Mouse (Mus musculus): ENCODE measurements around the gene Ifi211. TPM values are rescaled to one million over a fixed set of nuclear protein-coding genes. Genes with fewer than 3 reads are reported as not detected.
"Not testable (repeated sequence)": the region's sequence is repeated elsewhere in the genome, so short reads cannot be mapped to it uniquely, and the experiment has no call there.

Ifi211 gene
- polyA plus RNA-seq, 1 experiment: 104 TPM

DNA sequence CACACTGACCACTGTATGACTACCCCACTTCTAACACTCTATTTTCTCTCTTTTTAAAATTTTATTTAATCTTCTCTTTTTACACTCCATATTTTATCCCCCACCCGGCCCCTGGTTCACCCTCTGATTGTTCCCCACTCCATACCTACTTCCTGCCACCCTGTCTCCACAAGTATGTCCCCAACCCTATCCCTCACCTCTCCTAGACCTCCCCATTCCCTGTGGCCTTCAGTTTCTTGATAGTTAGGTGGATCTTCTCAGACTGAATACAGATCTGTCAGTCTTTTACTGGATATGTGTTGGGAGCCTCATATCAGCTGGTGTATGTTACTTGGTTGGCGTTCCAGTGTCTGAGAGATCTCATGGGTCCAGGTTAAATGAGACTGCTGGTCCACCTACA lies 1.7 kb upstream of the Ifi211 start:
- no peak overlapping the region for H3K4me3 ChIP-seq (ENCODE audit: insufficient read depth, low read length)
- H3K27ac ChIP-seq (ENCODE audit: insufficient read depth, low read depth, low read length): no peak overlapping the region
- peaks cover 2% of the 10 kb centered on the region; the same call in 1 of the 2 replicates for H3K4me1 ChIP-seq (ENCODE audit: control insufficient read depth, insufficient read depth, low read length)
- no peak for TF ChIP-seq POLR2A (IDR thresholded peaks at IDR 0.05; ENCODE audit: borderline replicate concordance, low read depth, low read length)
- TF ChIP-seq CTCF (IDR thresholded peaks at IDR 0.05; ENCODE audit: low read depth, low read length): no peak

DNA sequence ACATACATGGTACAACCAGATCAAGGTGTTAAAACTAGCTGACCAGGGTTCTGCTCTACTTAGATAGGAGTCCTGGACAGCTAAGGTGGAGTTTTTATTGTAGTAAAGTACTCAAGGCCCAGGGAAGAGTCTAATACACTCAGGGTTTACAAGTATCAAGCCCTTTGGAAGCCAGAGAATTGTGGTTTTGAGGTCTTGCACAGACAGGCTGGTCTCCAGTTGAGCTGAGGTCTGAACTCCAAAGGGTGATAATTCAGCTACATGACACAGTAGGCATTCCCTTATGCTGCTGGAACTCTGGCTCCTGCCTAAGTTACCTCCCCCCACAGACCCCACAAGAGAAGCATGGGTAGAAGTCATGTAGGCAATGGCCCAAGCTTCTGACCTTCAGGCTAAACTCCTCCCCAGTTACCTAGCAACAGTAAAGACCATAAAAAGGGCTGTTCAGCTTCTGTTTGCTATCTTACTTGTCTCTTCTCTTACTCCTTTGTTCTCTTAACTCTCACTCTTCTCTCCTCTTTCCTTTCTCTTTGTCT lies 478 bp upstream of the Ifi211 start:
- H3K27ac ChIP-seq (ENCODE audit: insufficient read depth, low read depth, low read length): peak overlapping the region; percentile 15

DNA sequence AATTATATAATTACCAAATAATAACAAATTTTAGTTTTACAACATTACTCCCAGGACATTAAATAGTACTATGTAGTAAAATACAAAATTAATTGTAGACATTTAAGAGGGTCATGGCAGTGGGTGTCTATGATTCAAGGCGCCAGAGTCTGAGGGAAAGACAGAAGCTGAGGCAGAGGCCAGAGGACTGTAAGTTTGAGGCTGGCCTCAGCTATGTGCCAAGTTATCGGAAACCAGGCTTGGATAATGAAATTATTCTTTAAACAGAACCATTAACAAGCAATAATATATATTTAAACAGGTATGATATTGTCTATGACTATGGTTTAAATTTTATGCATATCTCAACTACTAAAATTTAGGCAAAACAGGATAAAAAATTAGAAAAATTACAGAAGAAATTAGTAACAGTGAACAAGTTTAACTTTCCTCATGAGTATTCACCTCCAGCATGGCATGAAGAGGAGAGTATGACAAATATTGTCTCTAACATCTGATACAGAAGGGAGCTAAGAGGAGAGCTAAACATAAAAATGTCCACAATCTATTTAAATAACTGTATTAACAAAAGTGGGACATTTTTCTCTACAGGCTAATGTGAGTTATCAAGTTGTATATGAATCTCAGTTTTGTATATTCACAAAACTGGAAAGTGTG lies 910 bp downstream of the Ifi211 start:
- TF ChIP-seq CTCF (IDR thresholded peaks at IDR 0.05; ENCODE audit: low read depth, low read length) (no peak), POLR2A (IDR thresholded peaks at IDR 0.05; ENCODE audit: borderline replicate concordance, low read depth, low read length) (no peak)
- H3K4me3 ChIP-seq (ENCODE audit: insufficient read depth, low read length): no peak overlapping the region
- H3K4me1 ChIP-seq (ENCODE audit: control insufficient read depth, insufficient read depth, low read length): peaks cover 2% of the 10 kb centered on the region; the same call in 1 of the 2 replicates
- no peak overlapping the region for H3K27ac ChIP-seq (ENCODE audit: insufficient read depth, low read depth, low read length)

More for the DNA sequence above, 478 bp upstream of the Ifi211 start:
- not testable (repeated sequence) for H3K4me1 ChIP-seq (ENCODE audit: control insufficient read depth, insufficient read depth, low read length); H3K4me3 ChIP-seq (ENCODE audit: insufficient read depth, low read length)

DNA sequence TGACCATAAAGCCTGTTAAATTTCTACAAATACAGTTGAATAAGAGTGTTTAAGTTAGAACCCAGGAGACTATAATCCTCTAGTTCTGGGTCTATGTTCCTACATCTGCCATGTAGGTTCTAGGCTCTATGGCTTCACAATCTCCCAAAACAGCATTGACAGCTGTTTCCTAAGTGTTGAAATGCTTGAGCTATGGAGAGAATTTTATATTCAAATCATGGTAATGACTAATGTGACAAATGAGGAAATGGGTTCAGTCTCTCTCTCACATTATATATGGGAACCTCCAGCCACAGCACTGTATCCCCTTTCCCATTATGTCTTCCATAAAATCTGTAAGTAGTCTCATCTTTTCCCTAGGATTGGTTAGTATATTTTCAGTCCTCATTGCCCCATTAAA lies 4.5 kb downstream of the Ifi211 start:
- H3K4me1 ChIP-seq (ENCODE audit: control insufficient read depth, insufficient read depth, low read length); H3K27ac ChIP-seq (ENCODE audit: insufficient read depth, low read depth, low read length); H3K4me3 ChIP-seq (ENCODE audit: insufficient read depth, low read length): not testable (repeated sequence)

DNA sequence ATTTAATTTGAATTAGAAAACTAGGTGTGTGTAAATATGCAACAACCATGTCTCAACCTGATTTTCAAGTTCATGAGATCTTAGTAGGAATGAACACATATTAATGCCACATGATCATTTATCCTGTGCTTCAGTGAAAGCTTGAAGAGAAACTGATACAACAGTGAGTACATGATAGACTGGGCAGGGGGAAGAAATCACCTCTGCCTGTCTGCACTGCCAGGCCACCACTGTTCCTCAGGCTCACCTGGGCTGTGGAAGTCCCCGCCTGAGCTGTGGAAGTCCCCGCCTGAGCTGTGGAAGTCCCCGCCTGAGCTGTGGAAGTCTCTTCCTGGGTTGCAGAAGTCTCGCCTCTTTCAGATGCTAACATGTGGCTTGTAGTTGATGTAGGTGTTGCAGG lies 7.0 kb downstream of the Ifi211 start:
- H3K27ac ChIP-seq (ENCODE audit: insufficient read depth, low read depth, low read length): not testable (repeated sequence)

DNA sequence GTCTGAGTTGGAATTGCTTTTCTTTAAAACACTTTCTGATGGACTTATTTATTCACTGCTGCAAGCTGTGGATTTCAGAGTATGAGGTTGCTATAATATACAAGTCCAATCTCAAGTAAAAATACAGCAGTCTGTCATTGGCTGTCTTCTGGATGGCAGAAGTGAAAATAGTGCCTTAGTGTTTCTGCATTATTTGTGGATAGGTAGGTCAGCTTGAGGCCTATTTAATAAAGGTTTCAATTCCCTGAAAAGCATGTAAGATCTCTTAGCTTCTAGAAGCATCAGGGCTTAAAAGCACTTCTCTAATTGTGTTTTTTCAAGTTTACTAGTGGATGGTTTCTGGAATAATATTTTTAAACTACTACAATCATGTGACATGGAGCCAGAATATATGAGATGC lies 23.1 kb downstream of the Ifi211 start:
- not testable (repeated sequence) for H3K4me3 ChIP-seq (ENCODE audit: insufficient read depth, low read length); H3K4me1 ChIP-seq (ENCODE audit: control insufficient read depth, insufficient read depth, low read length); H3K27ac ChIP-seq (ENCODE audit: insufficient read depth, low read depth, low read length)

More for the DNA sequence above, 7.0 kb downstream of the Ifi211 start:
- not testable (repeated sequence) for H3K4me3 ChIP-seq (ENCODE audit: insufficient read depth, low read length); H3K4me1 ChIP-seq (ENCODE audit: control insufficient read depth, insufficient read depth, low read length)

DNA sequence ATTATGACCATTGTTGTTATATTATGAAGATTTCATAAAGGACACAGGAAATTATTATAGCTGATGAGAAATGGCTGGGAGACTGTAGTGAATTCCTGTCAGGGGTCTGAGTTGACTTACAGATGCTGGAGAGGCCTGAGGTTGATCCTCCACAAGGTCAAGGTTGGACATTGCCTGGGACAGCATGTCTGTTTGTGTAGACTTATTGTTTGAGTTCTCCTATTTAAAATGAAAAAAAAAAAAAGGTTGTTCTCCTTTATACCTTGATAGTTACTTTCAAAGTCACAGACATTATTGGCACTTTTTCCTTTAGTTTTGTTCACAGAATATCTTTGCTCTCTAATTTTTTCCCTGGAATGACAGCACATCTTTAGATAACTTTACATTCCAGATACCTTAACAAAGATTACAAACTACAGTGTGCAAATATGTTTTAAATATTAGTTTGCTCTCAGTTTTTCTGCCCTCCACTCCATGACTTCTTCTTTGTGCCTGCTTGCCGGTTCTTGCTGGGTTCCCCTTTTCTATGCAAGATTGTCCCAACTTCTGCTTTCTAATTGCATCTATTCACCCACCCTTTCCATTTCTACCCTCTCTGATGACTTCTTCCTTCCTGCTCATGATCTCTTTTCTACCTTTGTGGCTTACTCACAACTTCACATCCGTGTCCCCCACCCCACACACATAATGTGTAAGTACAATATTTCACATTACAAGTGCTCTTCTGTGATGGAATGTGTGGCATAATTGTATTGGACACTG lies 25.6 kb downstream of the Ifi211 start:
- H3K27ac ChIP-seq (ENCODE audit: insufficient read depth, low read depth, low read length): peak overlapping the region; percentile 61
- H3K4me1 ChIP-seq (ENCODE audit: control insufficient read depth, insufficient read depth, low read length); H3K4me3 ChIP-seq (ENCODE audit: insufficient read depth, low read length): not testable (repeated sequence)

DNA sequence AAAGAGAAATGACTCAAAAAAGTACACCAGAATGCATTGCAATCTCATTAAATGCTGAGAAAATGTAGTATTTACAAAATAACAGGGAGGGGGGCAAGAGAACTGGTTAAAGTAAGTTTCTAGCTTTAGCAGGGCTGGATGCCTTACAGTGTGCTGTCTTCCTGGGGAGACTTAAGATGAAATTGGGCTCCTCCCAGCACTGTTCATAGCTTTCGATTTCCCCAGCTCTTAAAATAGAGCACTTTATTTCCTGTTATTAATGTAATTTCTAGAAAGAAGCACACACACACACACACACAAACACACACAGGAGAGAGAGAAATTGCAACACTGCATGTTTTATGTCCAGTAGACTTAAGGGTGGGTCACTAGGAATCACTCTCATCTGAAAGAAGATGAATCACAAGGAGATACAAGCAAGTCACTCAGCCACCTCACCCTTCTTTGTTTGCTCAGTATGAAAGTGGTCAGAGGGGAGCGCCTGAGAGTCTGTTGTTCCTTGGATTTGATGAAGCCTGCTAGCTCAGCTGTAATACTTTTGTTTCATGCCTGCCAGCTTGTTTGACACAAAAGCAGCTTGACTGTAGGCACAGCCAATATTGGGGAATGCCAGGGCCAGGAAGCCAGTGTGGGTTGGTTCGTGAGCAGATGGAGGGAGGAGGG lies 32.7 kb downstream of the Ifi211 start:
- not testable (repeated sequence) for H3K4me1 ChIP-seq (ENCODE audit: control insufficient read depth, insufficient read depth, low read length)
- H3K4me3 ChIP-seq (ENCODE audit: insufficient read depth, low read length): peak overlapping the region; percentile 70
- peak overlapping the region; percentile 70 for H3K27ac ChIP-seq (ENCODE audit: insufficient read depth, low read depth, low read length)

DNA sequence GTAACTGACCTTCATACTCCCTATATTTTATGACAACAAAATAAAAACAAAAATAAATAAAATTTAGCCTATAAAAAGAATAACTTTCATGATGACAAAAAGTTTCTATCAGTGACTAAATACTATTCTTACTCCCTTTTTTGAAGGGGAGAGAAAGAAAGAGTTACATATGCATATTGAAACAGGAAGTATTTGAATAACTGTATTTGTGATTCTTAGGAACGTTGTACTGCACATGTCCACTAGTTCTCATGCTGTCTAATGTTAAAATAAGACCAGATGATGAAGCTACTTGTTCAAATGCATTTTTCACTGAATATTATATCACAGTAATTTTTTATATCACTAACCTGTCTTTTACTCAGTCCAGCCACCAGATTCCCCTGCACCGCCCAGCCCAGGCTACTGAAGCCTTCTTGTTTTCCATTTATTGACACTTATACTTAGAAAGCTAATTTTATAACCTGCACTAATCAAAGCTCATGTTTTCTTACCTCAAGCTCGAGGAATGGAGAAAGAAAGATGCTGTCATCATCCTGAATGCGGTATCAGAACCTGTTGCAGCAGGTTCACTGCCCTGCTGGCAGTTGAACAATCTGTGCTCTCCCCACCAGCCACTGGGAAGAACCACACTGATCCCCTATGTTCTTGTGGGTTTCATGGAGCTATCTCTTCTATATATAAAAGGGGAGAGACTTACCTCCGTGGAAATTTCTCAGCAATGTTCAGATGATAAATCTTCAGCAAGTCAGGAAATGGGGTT lies 33.4 kb downstream of the Ifi211 start:
- peak overlapping the region; percentile 70 for H3K4me3 ChIP-seq (ENCODE audit: insufficient read depth, low read length)

DNA sequence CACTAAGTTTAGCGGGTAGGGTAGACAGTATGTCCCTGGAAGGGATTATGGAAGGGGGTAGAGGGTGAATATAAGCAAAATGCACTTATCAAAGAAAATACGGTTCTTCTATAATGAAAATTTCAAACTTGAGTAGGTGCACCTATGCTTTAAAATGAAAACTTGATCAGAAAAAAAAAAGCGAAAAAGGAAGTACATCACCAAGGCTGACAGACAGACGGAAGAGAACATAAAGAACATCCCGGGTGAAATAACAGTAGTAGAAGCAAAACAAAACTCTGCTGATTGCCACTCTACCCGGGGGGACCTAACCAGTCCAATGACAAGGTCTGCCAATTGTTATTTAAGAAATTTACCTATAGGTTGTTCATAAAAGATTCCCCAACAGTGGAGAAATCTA lies 34.6 kb downstream of the Ifi211 start:
- peak overlapping the region; percentile 66 for H3K27ac ChIP-seq (ENCODE audit: insufficient read depth, low read depth, low read length)

More for the DNA sequence above, 33.4 kb downstream of the Ifi211 start:
- H3K4me1 ChIP-seq (ENCODE audit: control insufficient read depth, insufficient read depth, low read length): not testable (repeated sequence)
- peak overlapping the region; percentile 65 for H3K27ac ChIP-seq (ENCODE audit: insufficient read depth, low read depth, low read length)

DNA sequence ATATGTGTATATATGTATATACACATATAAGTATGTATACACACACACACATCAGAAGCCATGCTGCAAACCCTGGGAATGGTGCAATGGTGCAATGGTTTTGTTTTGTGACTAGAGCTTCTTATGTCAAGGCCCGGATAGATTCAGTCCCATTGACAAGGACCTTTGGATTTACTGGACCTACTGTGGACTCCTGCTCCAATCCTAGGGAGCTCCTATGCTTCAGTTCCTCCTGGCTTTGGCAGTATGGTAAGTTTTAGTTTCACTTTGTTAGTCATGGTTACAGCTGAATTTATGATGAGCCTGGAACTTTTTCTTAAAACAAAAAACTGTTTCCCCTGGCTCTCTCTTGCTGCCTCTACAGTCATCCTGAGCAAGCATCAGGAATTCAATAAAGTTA lies 35.7 kb downstream of the Ifi211 start:
- H3K4me3 ChIP-seq (ENCODE audit: insufficient read depth, low read length); H3K27ac ChIP-seq (ENCODE audit: insufficient read depth, low read depth, low read length): not testable (repeated sequence)

More for the DNA sequence above, 34.6 kb downstream of the Ifi211 start:
- not testable (repeated sequence) for H3K4me1 ChIP-seq (ENCODE audit: control insufficient read depth, insufficient read depth, low read length)
- peak overlapping the region; percentile 63 for H3K4me3 ChIP-seq (ENCODE audit: insufficient read depth, low read length)

DNA sequence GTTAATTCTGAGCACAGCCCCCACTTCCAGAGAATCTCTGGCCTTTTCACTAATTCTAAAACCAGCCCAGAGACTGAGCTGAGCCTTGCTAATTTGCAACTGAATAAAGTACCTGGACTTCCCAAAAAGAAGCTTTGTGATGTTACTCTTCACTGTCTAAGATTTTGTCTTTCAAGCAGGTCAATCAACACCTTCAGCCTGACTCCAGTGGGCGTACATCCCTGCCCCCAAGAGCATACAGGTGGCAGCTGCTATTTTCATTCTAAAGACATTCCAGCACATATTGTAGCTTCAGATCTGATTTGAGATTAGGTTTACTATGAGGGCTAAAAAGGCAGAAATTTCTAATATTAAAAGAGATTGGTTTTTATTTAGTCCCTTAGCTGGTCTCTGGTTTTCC lies 44.3 kb downstream of the Ifi211 start:
- not testable (repeated sequence) for H3K27ac ChIP-seq (ENCODE audit: insufficient read depth, low read depth, low read length); H3K4me1 ChIP-seq (ENCODE audit: control insufficient read depth, insufficient read depth, low read length); H3K4me3 ChIP-seq (ENCODE audit: insufficient read depth, low read length)

More for the DNA sequence above, 35.7 kb downstream of the Ifi211 start:
- not testable (repeated sequence) for H3K4me1 ChIP-seq (ENCODE audit: control insufficient read depth, insufficient read depth, low read length)

All from bone marrow macrophage, adult 2 months (primary cell).